In genomic region chr17:34438588-34438987, GRCm38 (mm10) we compare ENCODE assay signal across 43 mouse cellular contexts. TPM values are rescaled to one million over a fixed set of nuclear protein-coding genes. Genes with fewer than 3 reads are reported as not detected.
A peak's percentile ranks its signal among the peaks of the same experiment; 100 is the strongest.
DNase-seq lines count a peak whose midpoint lies in the region; ATAC-seq lines count a peak whose summit lies in the region.
"Had no signal": no experiment of that assay in that cellular context is flagged by ENCODE, and none has a peak within 500 bp of the region (broad histone marks: within the 10 kb centered on the region; RNA-seq: fewer than 3 reads in every experiment).

No protein-coding gene starts in this region.

- no peak overlapping the region for H3K9ac ChIP-seq in midbrain, embryonic 16.5 days (ENCODE audit: low read depth, low read length)
- H3K9ac ChIP-seq: embryonic facial prominence, embryonic 12.5 days; forebrain, embryonic 12.5 days; forebrain, postnatal 0 days; heart, embryonic 15.5 days; intestine, embryonic 15.5 days; limb, embryonic 15.5 days; liver, embryonic 14.5 days; lung, embryonic 14.5 days; midbrain, embryonic 15.5 days; neural tube, embryonic 12.5 days had no signal

- intact Hi-C loops in left cerebral cortex, postnatal 4 days (cut with DNase I) = loop anchor here (5.0 kb wide), 1 partner anchor 119 kb away; no protein-coding TSS in a partner anchor

- no peak overlapping the region for H3K4me3 ChIP-seq in midbrain, embryonic 16.5 days (ENCODE audit: low read depth, low read length)
- H3K4me3 ChIP-seq: embryonic facial prominence, embryonic 12.5 days; forebrain, embryonic 12.5 days; heart, embryonic 10.5 days; heart, embryonic 15.5 days; intestine, embryonic 15.5 days; limb, embryonic 10.5 days; limb, embryonic 15.5 days; midbrain, embryonic 10.5 days; midbrain, embryonic 15.5 days; myocyte; neural tube, embryonic 12.5 days had no signal

- no peaks in the 10 kb centered on the region for H3K27me3 ChIP-seq in midbrain, embryonic 16.5 days (ENCODE audit: control insufficient read depth, insufficient read depth, low read depth, low read length)
- H3K27me3 ChIP-seq: embryonic facial prominence, embryonic 12.5 days; forebrain, embryonic 12.5 days; heart, embryonic 15.5 days; intestine, embryonic 15.5 days; limb, embryonic 15.5 days; midbrain, embryonic 15.5 days; neural tube, embryonic 12.5 days had no signal

- no peak overlapping the region for H3K4me2 ChIP-seq in midbrain, embryonic 16.5 days (ENCODE audit: low read length)
- H3K4me2 ChIP-seq: embryonic facial prominence, embryonic 12.5 days; forebrain, embryonic 12.5 days; heart, embryonic 15.5 days; intestine, embryonic 15.5 days; limb, embryonic 15.5 days; lung, embryonic 14.5 days; midbrain, embryonic 15.5 days; neural tube, embryonic 12.5 days had no signal

- H3K36me3 ChIP-seq in midbrain, embryonic 16.5 days (ENCODE audit: control insufficient read depth, insufficient read depth, low read length) = no peaks in the 10 kb centered on the region
- H3K36me3 ChIP-seq: embryonic facial prominence, embryonic 12.5 days; forebrain, embryonic 12.5 days; G1E; heart, embryonic 10.5 days; heart, embryonic 15.5 days; intestine, embryonic 15.5 days; limb, embryonic 10.5 days; limb, embryonic 15.5 days; midbrain, embryonic 10.5 days; midbrain, embryonic 15.5 days; neural tube, embryonic 12.5 days had no signal

- no peak overlapping the region for H3K27ac ChIP-seq in midbrain, embryonic 16.5 days (ENCODE audit: low read length)
- H3K27ac ChIP-seq: embryonic facial prominence, embryonic 12.5 days; forebrain, embryonic 12.5 days; heart, embryonic 10.5 days; heart, embryonic 15.5 days; intestine, embryonic 15.5 days; limb, embryonic 10.5 days; limb, embryonic 15.5 days; liver, embryonic 14.5 days; midbrain, embryonic 10.5 days; midbrain, embryonic 15.5 days; neural tube, embryonic 12.5 days; stomach, postnatal 0 days had no signal

- H3K4me1 ChIP-seq in midbrain, embryonic 16.5 days (ENCODE audit: control insufficient read depth, insufficient read depth, low read length) = no peaks in the 10 kb centered on the region
- H3K4me1 ChIP-seq: embryonic facial prominence, embryonic 12.5 days; forebrain, embryonic 12.5 days; heart, embryonic 10.5 days; heart, embryonic 15.5 days; limb, embryonic 10.5 days; limb, embryonic 15.5 days; midbrain, embryonic 10.5 days; midbrain, embryonic 15.5 days; neural tube, embryonic 12.5 days had no signal

- ATAC-seq in midbrain, embryonic 16.5 days = no peak
- ATAC-seq: forebrain, postnatal 0 days; hindbrain, embryonic 16.5 days; intestine, embryonic 15.5 days; midbrain, embryonic 15.5 days had no signal

- no peaks in the 10 kb centered on the region for H3K9me3 ChIP-seq in midbrain, embryonic 16.5 days (replicated peaks; ENCODE audit: control insufficient read depth, low read length, poor library complexity, severe bottlenecking)
- H3K9me3 ChIP-seq: forebrain, embryonic 12.5 days; intestine, embryonic 15.5 days; limb, embryonic 10.5 days; limb, embryonic 15.5 days; midbrain, embryonic 15.5 days had no signal

- WGBS in midbrain, embryonic 16.5 days = 67% methylated on average over 1 of the region's 1 CpGs

- peak; percentile 10 to 39 for DNase-seq in left cerebral cortex, adult 9 months (ENCODE audit: low spot score in 2 of 2)
- no peak for DNase-seq in left cerebral cortex, postnatal 4 days
- peak; percentile 4 for DNase-seq in 416B (ENCODE audit: low read depth)
- DNase-seq in NIH3T3 (ENCODE audit: low read depth) = peak; percentile 5
- DNase-seq in fibroblast of lung, adult 2 months (ENCODE audit: low read depth) = peak; percentile 64
- DNase-seq in urinary bladder, postnatal 25 days (ENCODE audit: low spot score) = no peak
- DNase-seq: adrenal gland, adult 8-10 months; cerebellum, adult 11 months; cerebellum, adult 9-10 months; cerebellum, postnatal 36 days; embryo, embryonic 11 days; forebrain, postnatal 0 days; gastrocnemius, postnatal 14 days; kidney, adult 8-10 months; kidney, postnatal 10 days; layer of hippocampus, postnatal 36 days; lung, embryonic 14.5 days; lung, postnatal 14 days; right cerebral cortex, postnatal 25 days; spleen, adult 18-20 months; thymus, adult 2 months; thymus, postnatal 36 days had no signal

RNA-seq across cellular contexts. Expression of gene Btnl4, which starts 38.5 kb away (rescaled TPM):
- not detected for total RNA-seq in left cerebral cortex, postnatal 4 days (2021)
- not detected in 2 replicates for polyA plus RNA-seq in midbrain, embryonic 16.5 days (2015; fragmentation: Nextera tagmentation; extraction: Ambion mirVana)
- total RNA-seq: adrenal gland, adult 8-10 months; adrenal gland, postnatal 4 days; forebrain, postnatal 0 days; gastrocnemius, postnatal 14 days; granulocyte monocyte progenitor cell, adult 5-6 weeks; heart, postnatal 25 days; layer of hippocampus, postnatal 36 days; megakaryocyte progenitor cell, adult 5-6 weeks had no signal
- polyA plus RNA-seq: embryonic facial prominence, embryonic 12.5 days; forebrain, embryonic 12.5 days; forebrain, postnatal 0 days; G1E; heart, embryonic 10.5 days; heart, embryonic 15.5 days; hindbrain, embryonic 11.5 days; hindbrain, embryonic 16.5 days; limb, embryonic 10.5 days; limb, embryonic 15.5 days; liver, embryonic 14.5 days; lung, embryonic 14.5 days; midbrain, embryonic 10.5 days; midbrain, embryonic 15.5 days; myocyte; neural tube, embryonic 12.5 days had no signal

RNA-seq across cellular contexts. Expression of gene BC051142, which starts 40.0 kb away (rescaled TPM):
- 10 to 100 TPM in 1 of 2 experiments, 1 to 10 TPM in 1; 8.2 to 11.1 TPM for total RNA-seq in left cerebral cortex, postnatal 4 days (2021)
- polyA plus RNA-seq in midbrain, embryonic 16.5 days (2015; fragmentation: Nextera tagmentation; extraction: Ambion mirVana) = 6.1 and 6.7 TPM in 2 replicates
- polyA plus RNA-seq: G1E; heart, embryonic 15.5 days; myocyte had no signal

Comparison
In these comparisons a context has a peak if more than half of its experiments do, and no peak if none do; other contexts are left out.
1. DNase-seq: peak in left cerebral cortex, adult 9 months (2 of 2), 416B (single experiment), NIH3T3 (single experiment) and fibroblast of lung, adult 2 months (single experiment); none in left cerebral cortex, postnatal 4 days (single experiment) and urinary bladder, postnatal 25 days (single experiment).